Mouse (Mus musculus) stomach, postnatal 0 days (tissue): ENCODE data around the gene Ptp4a2. TPM values are rescaled to one million over a fixed set of nuclear protein-coding genes. Genes with fewer than 3 reads are reported as not detected.
A peak's percentile ranks its signal among the peaks of the same experiment; 100 is the strongest.

Experiments
- ATAC-seq: fragments of 200-750 bp; cut with Nextera tagmentation; 2 replicates; pipeline ENCODE4 v1.8.0; 2017; ENCODE audit not compliant: low FRiP score, low TSS enrichment
- DNase-seq: peaks from one replicate; pipeline ENCODE4 v3.0.0-alpha.2; 2016; ENCODE audit warnings: low spot score
- H3K27ac ChIP-seq: fragments of 300-500 bp; sonication (generic); replicated peaks from 2 replicates; pipeline ENCODE4 v1.5.1; 2014; ENCODE audit warnings: mild to moderate bottlenecking, control low read depth
- H3K27me3 ChIP-seq: fragments of 300-500 bp; sonication (generic); 2 replicates; pipeline ENCODE4 v1.6.1; 2014; ENCODE audit warnings: low read length; ENCODE audit not compliant: control insufficient read depth, insufficient read depth
- H3K36me3 ChIP-seq: fragments of 300-500 bp; sonication (generic); 2 replicates; pipeline ENCODE4 v1.6.1; 2014; ENCODE audit warnings: low read length, mixed read lengths; ENCODE audit not compliant: control insufficient read depth, insufficient read depth
- H3K4me1 ChIP-seq: fragments of 300-500 bp; sonication (generic); replicated peaks from 2 replicates; pipeline ENCODE4 v1.6.1; 2014; ENCODE audit warnings: antibody characterized with exemption; ENCODE audit not compliant: control insufficient read depth, insufficient read depth
- H3K4me2 ChIP-seq: fragments of 300-500 bp; sonication (generic); replicated peaks from 2 replicates; pipeline ENCODE4 v1.6.1; 2014; ENCODE audit warnings: low read depth, mild to moderate bottlenecking, control low read depth, moderate library complexity
- H3K4me3 ChIP-seq: fragments of 300-500 bp; sonication (generic); 2 replicates; pipeline ENCODE4 v1.5.1; 2014; ENCODE audit warnings: low read depth, low read length, control low read depth
- H3K9ac ChIP-seq: fragments of 300-500 bp; sonication (generic); 2 replicates; pipeline ENCODE4 v1.6.1; 2014; ENCODE audit warnings: mild to moderate bottlenecking, low read length, control low read depth, mixed read lengths
- H3K9me3 ChIP-seq: fragments of 300-500 bp; sonication (generic); 2 replicates; pipeline ENCODE4 v1.6.1; 2016; ENCODE audit warnings: low read length; ENCODE audit not compliant: control insufficient read depth
- CTCF ChIP-seq: IDR thresholded peaks from 2 replicates; pipeline ENCODE4 v1.5.1; 2016; ENCODE audit warnings: antibody characterized with exemption, low read depth, mild to moderate bottlenecking, moderate library complexity
- EP300 ChIP-seq: optimal IDR thresholded peaks from 2 replicates; pipeline ENCODE3; 2016; ENCODE audit warnings: antibody characterized with exemption
- WGBS: fragments of 180-500 bp; shearing (Covaris S2); extraction: QIAGEN DNeasy Blood & Tissue Kit; methylation state at CpG from one replicate; pipeline ENCODE4 v1.1.7; 2014; 5-methylcytosine and 5-hydroxymethylcytosine counted together
- polyA plus RNA-seq: library from polyadenylated mRNA; unstranded; fragments of >200 nt; fragmentation: Nextera tagmentation; extraction: Ambion mirVana; gene quantifications from 2 replicates; pipeline ENCODE4 v1.2.1, GENCODE M21; 2015

The Ptp4a2 gene
- polyA plus RNA-seq, 1 experiment from 2014 or later, result 275 TPM

DNA sequence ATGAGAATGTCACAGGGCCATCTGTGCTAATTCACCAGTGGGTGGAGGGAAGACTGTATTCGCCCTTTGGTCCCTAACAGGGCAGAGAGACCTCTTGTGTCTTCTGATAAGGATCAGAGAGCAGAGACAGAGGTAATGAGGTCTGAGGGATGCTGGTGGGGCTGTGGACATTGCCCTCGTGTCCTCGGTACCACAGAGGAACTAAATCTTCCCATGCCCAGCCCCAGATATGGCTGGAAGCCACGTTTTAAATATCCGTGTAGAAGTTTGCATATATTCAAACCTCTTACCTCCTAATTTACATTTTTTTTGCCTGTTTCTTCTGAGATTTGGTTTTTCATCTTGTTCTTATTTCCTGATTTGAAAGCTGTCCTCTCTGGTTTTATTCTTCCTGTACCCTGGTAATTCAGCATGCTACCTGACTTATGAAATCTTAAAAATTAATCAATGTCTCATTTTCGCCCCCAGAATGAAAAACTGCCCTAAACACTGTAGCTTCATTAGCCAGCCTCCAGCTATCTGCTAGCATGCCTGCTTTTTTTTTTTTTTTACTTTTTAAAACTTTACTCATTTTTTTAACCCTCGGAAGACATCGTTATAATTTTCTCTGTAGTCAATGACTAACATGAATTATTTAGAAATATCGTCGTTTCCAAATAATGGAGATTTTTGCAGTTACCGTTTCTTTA lies 67.1 kb downstream of the Ptp4a2 start:
- TF ChIP-seq CTCF (no peak), EP300 (no peak)
- 63% methylated on average over 11 of the region's 11 CpGs for WGBS
- Histone ChIP-seq H3K27me3 (no peaks in the 10 kb centered on the region), H3K4me1 (0 out of 2 replicates have a peak, but pooled peaks cover 6% of the 10 kb centered on the region), H3K9ac (peak overlapping the region; percentile 61), H3K27ac (peak overlapping the region; percentile 88), H3K36me3 (no peaks in the 10 kb centered on the region), H3K9me3 (no peaks in the 10 kb centered on the region), H3K4me2 (peak overlapping the region; percentile 49), H3K4me3 (peak overlapping the region; percentile 24; the same call in 1 of the 2 replicates)
- no peak for DNase-seq
- no peak for ATAC-seq

DNA sequence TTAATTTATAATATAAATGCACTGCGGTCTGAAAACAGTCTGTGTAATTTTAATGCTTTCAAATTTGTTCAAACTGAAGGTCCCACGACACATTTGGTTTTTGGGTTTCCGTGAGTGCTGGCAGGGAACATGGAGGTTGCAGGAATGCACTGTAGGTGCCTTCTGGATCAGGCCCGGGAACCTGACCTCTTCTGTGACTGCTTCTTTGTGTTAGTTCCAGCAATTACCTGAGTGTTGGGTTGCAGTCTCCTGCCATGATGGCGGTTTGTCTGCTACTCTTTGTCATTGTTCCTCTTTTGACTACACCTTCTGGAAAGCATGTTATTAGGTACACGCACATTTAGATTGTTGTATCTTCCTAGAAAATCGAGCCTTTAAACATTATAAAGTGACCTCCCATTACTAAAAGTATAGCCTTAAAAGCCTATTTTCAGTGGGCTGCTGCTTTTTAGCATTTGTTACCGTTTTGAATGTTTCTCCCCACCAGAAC lies 67.7 kb downstream of the Ptp4a2 start:
- Histone ChIP-seq H3K4me2 (no peak overlapping the region), H3K27me3 (no peaks in the 10 kb centered on the region), H3K9me3 (no peaks in the 10 kb centered on the region), H3K4me3 (no peak overlapping the region), H3K27ac (no peak overlapping the region), H3K9ac (no peak overlapping the region), H3K4me1 (0 out of 2 replicates have a peak, but pooled peaks cover 6% of the 10 kb centered on the region), H3K36me3 (no peaks in the 10 kb centered on the region)
- TF ChIP-seq EP300 (no peak), CTCF (no peak)
- ATAC-seq (no peak), DNase-seq (no peak)
- 83% methylated on average over 8 of the region's 8 CpGs for WGBS

DNA sequence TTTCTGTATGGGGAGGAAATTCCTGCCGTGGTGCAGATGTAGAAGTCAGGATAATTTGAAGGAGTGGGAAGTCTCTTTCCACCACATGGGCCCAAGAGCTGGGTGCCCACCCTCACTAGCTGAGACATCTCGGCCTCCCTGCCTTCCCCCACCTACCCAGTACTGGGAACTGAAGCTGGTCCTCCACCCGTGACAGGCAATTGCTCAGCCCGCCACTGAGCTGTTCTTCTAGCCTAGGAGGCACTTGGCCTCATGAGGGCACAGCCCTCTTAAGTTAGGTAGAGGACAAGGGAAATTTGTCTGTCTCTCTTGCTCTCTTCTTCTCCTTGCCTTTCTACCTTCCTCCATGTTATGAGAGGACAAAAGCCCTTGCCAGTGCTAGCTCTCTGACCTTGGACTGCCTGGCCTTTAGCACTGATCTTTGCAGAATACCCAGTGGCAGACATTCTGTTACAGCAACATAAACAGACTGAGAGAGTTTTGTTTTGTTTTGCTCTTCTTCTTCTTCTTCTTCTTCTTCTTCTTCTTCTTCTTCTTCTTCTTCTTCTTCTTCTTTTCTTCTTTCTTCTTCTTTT lies 68.3 kb downstream of the Ptp4a2 start:
- WGBS, result 69% methylated on average over 4 of the region's 4 CpGs

DNA sequence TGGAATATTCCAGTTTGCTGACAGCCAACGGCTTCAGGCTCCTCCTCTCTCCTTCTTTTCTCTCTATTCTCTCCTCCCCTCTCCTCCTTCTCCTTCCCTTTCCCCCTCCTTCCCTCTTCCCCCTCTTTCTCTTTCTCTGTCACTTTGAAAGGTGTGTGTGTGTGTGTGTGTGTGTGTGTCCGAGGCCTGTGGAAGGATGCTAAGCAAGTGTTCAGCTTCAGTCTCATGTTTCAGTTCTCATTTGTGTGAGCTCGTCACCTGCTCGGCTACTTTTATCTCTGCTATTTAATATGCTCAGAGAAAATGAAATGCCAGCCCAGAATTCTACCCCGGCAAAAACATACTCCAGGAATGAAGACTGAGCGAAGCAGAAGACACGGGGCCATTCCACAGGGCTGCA lies 69.6 kb downstream of the Ptp4a2 start:
- no peaks in the 10 kb centered on the region for H3K27me3 ChIP-seq
- H3K4me1 ChIP-seq, result 0 out of 2 replicates have a peak, but pooled peaks cover 6% of the 10 kb centered on the region
- H3K9me3 ChIP-seq, result no peaks in the 10 kb centered on the region
- H3K4me2 ChIP-seq, result no peak overlapping the region
- ATAC-seq (no peak), DNase-seq (no peak)
- H3K4me3 ChIP-seq, result no peak overlapping the region
- H3K9ac ChIP-seq, result no peak overlapping the region
- H3K27ac ChIP-seq, result no peak overlapping the region
- H3K36me3 ChIP-seq, result no peaks in the 10 kb centered on the region
- no peak for TF ChIP-seq CTCF
- TF ChIP-seq EP300, result no peak
- 66% methylated on average over 7 of the region's 7 CpGs for WGBS

More for the DNA sequence above, 68.3 kb downstream of the Ptp4a2 start:
- no peaks in the 10 kb centered on the region for H3K27me3 ChIP-seq
- no peak overlapping the region for H3K4me2 ChIP-seq
- no peaks in the 10 kb centered on the region for H3K36me3 ChIP-seq
- no peak overlapping the region for H3K9ac ChIP-seq
- H3K4me3 ChIP-seq, result no peak overlapping the region
- H3K27ac ChIP-seq, result no peak overlapping the region
- H3K4me1 ChIP-seq, result 0 out of 2 replicates have a peak, but pooled peaks cover 6% of the 10 kb centered on the region
- DNase-seq (no peak), ATAC-seq (no peak)
- TF ChIP-seq EP300 (no peak), CTCF (no peak)
- no peaks in the 10 kb centered on the region for H3K9me3 ChIP-seq

DNA sequence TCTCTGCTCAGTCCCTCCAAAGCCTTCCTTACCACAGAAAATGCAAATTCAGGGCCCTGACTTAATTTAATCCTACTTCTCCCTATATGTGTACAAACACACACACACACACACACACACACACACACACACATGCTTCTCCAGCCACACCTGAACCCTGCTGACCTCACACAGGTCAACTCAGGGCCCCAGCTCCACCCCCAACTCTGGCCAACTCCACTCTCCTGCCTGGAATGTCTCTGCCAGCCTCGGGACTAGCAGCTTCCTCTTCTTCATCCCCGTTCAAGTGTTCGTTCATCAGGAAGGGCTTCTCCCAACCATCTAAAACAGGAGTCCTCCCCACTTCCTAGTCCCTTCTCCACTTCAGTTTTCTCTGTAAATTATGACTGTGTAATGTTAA lies 70.6 kb downstream of the Ptp4a2 start:
- DNase-seq, result peak; percentile 31

More for the DNA sequence above, 70.6 kb downstream of the Ptp4a2 start:
- H3K36me3 ChIP-seq, result no peaks in the 10 kb centered on the region
- TF ChIP-seq EP300 (no peak), CTCF (no peak)
- H3K4me2 ChIP-seq, result peak overlapping the region; percentile 36; the same call in 1 of the 2 replicates
- H3K4me1 ChIP-seq, result 0 out of 2 replicates have a peak, but pooled peaks cover 6% of the 10 kb centered on the region
- ATAC-seq, result no peak; the same call in 1 of the 2 replicates
- H3K9me3 ChIP-seq, result no peaks in the 10 kb centered on the region
- H3K9ac ChIP-seq, result peak overlapping the region; percentile 41; the same call in 1 of the 2 replicates
- H3K27ac ChIP-seq, result peak overlapping the region; percentile 71
- no peak overlapping the region for H3K4me3 ChIP-seq
- no peaks in the 10 kb centered on the region for H3K27me3 ChIP-seq
- 12% methylated on average over 3 of the region's 3 CpGs for WGBS
